In genomic region chr10:40347461-40347954, GRCm38 (mm10) we compare ENCODE assay signal across 8 mouse cellular contexts. TPM values are rescaled to one million over a fixed set of nuclear protein-coding genes. Genes with fewer than 3 reads are reported as not detected.
A peak's percentile ranks its signal among the peaks of the same experiment; 100 is the strongest.
DNase-seq lines count a peak whose midpoint lies in the region; ATAC-seq lines count a peak whose summit lies in the region.

No protein-coding gene starts in this region.

- peak overlapping the region; percentile 73 for H3K4me2 ChIP-seq in kidney, embryonic 15.5 days
- peak overlapping the region; percentile 55; the same call in 1 of the 2 replicates for H3K4me2 ChIP-seq in forebrain, embryonic 13.5 days
- H3K4me2 ChIP-seq in midbrain, embryonic 11.5 days: peak overlapping the region; percentile 54

- H3K27ac ChIP-seq in kidney, embryonic 15.5 days: no peak overlapping the region; the same call in 1 of the 2 replicates
- H3K27ac ChIP-seq in forebrain, embryonic 13.5 days: peak overlapping the region; percentile 98
- H3K27ac ChIP-seq in midbrain, embryonic 11.5 days (ENCODE audit: low read depth, low read length): no peak overlapping the region

- no peak for ATAC-seq in kidney, embryonic 15.5 days (replicated peaks; ENCODE audit: low FRiP score)
- ATAC-seq in forebrain, embryonic 13.5 days: no peak
- no peak for ATAC-seq in midbrain, embryonic 11.5 days (ENCODE audit: low FRiP score)

- no peaks in the 10 kb centered on the region for H3K36me3 ChIP-seq in kidney, embryonic 15.5 days
- no peaks in the 10 kb centered on the region for H3K36me3 ChIP-seq in forebrain, embryonic 13.5 days (ENCODE audit: poor library complexity, severe bottlenecking)
- H3K36me3 ChIP-seq in midbrain, embryonic 11.5 days (ENCODE audit: control insufficient read depth, insufficient read depth, low read length): no peaks in the 10 kb centered on the region

- peak overlapping the region; percentile 88; the same call in 1 of the 2 replicates for H3K4me3 ChIP-seq in kidney, embryonic 15.5 days (replicated peaks)
- H3K4me3 ChIP-seq in forebrain, embryonic 13.5 days: no peak overlapping the region
- H3K4me3 ChIP-seq in midbrain, embryonic 11.5 days (ENCODE audit: low read depth, low read length): peak overlapping the region; percentile 90; the same call in 1 of the 2 replicates

- no peak overlapping the region for H3K9ac ChIP-seq in kidney, embryonic 15.5 days
- H3K9ac ChIP-seq in forebrain, embryonic 13.5 days: 0 out of 2 replicates have a peak overlapping the region, but pooled peaks have one; percentile 43
- peak overlapping the region; percentile 51; the same call in 1 of the 2 replicates for H3K9ac ChIP-seq in midbrain, embryonic 11.5 days (ENCODE audit: low read length)

- no peak for DNase-seq in kidney, postnatal 36 days
- peak; percentile 27 for DNase-seq in ES-CJ7 (ENCODE audit: low read depth, low spot score)
- DNase-seq in midbrain, embryonic 11.5 days (ENCODE audit: low spot score, missing footprints): no peak
- DNase-seq in cerebellum, postnatal 14 days: no peak
- no peak for DNase-seq in gastrocnemius, postnatal 36 days
- DNase-seq in adrenal gland, postnatal 36 days: no peak

- intact Hi-C loops in gastrocnemius, postnatal 36 days (cut with DNase I): loop anchor here (5.0 kb wide), 1 partner anchor 85 kb away; no protein-coding TSS in a partner anchor

- no peaks in the 10 kb centered on the region for H3K27me3 ChIP-seq in kidney, embryonic 15.5 days
- no peaks in the 10 kb centered on the region for H3K27me3 ChIP-seq in forebrain, embryonic 13.5 days
- no peaks in the 10 kb centered on the region for H3K27me3 ChIP-seq in midbrain, embryonic 11.5 days (ENCODE audit: control insufficient read depth, insufficient read depth, low read length)

- peaks cover 21% of the 10 kb centered on the region for H3K4me1 ChIP-seq in kidney, embryonic 15.5 days
- peaks cover 21% of the 10 kb centered on the region for H3K4me1 ChIP-seq in forebrain, embryonic 13.5 days
- H3K4me1 ChIP-seq in midbrain, embryonic 11.5 days (ENCODE audit: control insufficient read depth, insufficient read depth, low read length): peaks cover 17% of the 10 kb centered on the region

- H3K9me3 ChIP-seq in kidney, embryonic 15.5 days (replicated peaks): no peaks in the 10 kb centered on the region
- H3K9me3 ChIP-seq in forebrain, embryonic 13.5 days (replicated peaks): no peaks in the 10 kb centered on the region
- H3K9me3 ChIP-seq in midbrain, embryonic 11.5 days (ENCODE audit: control insufficient read depth, low read length): no peaks in the 10 kb centered on the region

- 59% methylated on average over 9 of the region's 9 CpGs for WGBS in kidney, embryonic 15.5 days
- WGBS in forebrain, embryonic 13.5 days: 80% methylated on average over 9 of the region's 9 CpGs
- 77% methylated on average over 9 of the region's 9 CpGs for WGBS in midbrain, embryonic 11.5 days

RNA-seq across cellular contexts. Expression of gene Cdk19, which starts 8.1 kb away (rescaled TPM):
- polyA plus RNA-seq in kidney, embryonic 15.5 days (2015; fragmentation: Nextera tagmentation; extraction: Ambion mirVana): 8.5 and 9.1 TPM in 2 replicates
- 11.2 and 11.3 TPM in 2 replicates for polyA plus RNA-seq in forebrain, embryonic 13.5 days (2015; fragmentation: Nextera tagmentation; extraction: Ambion mirVana)
- 7.3 and 8.6 TPM in 2 replicates for polyA plus RNA-seq in midbrain, embryonic 11.5 days (2014; fragmentation: Nextera tagmentation; extraction: Ambion mirVana)
- total RNA-seq in gastrocnemius, postnatal 36 days (2021): 10 to 100 TPM in 1 of 2 experiments, 1 to 10 TPM in 1; 6.9 to 16.6 TPM
- 10 to 100 TPM in 1 of 2 experiments, 1 to 10 TPM in 1; 7.6 to 17.1 TPM for total RNA-seq in adrenal gland, postnatal 36 days (2021)

RNA-seq across cellular contexts. Expression of gene Amd1, which starts 45.5 kb away (rescaled TPM):
- 64.6 and 65.5 TPM in 2 replicates for polyA plus RNA-seq in kidney, embryonic 15.5 days (2015; fragmentation: Nextera tagmentation; extraction: Ambion mirVana)
- 53.4 and 55.9 TPM in 2 replicates for polyA plus RNA-seq in forebrain, embryonic 13.5 days (2015; fragmentation: Nextera tagmentation; extraction: Ambion mirVana)
- polyA plus RNA-seq in midbrain, embryonic 11.5 days (2014; fragmentation: Nextera tagmentation; extraction: Ambion mirVana): 104 and 115 TPM in 2 replicates
- 100 to 1,000 TPM in 1 of 2 experiments, 10 to 100 TPM in 1; 83.0 to 476 TPM for total RNA-seq in gastrocnemius, postnatal 36 days (2021)
- 10 to 100 TPM; 40.9 to 47.8 TPM for total RNA-seq in adrenal gland, postnatal 36 days (2021)
